Mouse (Mus musculus) ES-Bruce4 (cell line): ENCODE measurements around the gene Ppp1r13l.

Experiments used
- CTCF ChIP-seq: IDR thresholded peaks from one replicate; pipeline ENCODE4 v1.8.1; 2011; ENCODE audit warnings: low read depth, low read length
- POLR2A ChIP-seq: IDR thresholded peaks from one replicate; pipeline ENCODE4 v1.8.1; 2011; ENCODE audit warnings: low read length; ENCODE audit not compliant: insufficient read depth

DNA sequence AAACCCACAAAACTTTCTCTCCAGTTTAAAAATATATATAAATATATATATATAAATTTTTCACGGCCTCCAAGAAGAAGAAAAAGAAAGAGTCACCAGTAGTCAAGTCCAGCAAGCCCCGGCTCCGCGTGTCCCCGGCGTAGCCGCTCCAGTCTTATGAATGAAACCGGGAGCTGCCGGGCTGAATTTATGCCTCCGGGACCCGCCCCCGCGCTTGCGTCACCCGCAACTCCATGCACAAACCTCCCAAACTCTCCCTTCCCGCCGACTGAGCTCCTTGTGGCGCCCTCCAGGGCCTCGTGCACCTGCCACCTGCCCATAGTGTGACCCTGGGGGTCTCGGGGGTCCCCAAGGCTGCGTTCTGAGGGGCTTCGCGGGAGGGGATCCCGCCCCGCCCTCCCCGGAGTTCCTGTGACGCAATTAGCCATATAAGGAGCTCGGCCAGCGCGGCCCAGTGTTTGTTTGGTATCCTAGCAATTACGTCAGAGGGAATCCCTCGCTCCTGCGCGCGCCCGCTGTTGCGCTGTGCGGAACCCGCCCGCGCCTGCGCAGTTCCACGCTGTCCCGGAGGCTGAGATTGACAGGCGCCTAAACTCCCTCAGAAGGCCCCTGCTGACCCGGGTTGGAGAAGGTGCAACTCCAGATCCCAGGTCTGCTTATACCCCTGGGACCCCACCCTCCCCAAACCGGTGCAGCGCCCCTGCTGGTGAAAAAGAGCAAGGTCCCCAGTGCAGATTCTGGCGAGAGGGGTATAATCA, 49.5 kb upstream of the Ppp1r13l start, which contains the start of gene Fosb:
- TF ChIP-seq POLR2A (no peak), CTCF (peak; percentile 45)
